In the genomic region with DNA sequence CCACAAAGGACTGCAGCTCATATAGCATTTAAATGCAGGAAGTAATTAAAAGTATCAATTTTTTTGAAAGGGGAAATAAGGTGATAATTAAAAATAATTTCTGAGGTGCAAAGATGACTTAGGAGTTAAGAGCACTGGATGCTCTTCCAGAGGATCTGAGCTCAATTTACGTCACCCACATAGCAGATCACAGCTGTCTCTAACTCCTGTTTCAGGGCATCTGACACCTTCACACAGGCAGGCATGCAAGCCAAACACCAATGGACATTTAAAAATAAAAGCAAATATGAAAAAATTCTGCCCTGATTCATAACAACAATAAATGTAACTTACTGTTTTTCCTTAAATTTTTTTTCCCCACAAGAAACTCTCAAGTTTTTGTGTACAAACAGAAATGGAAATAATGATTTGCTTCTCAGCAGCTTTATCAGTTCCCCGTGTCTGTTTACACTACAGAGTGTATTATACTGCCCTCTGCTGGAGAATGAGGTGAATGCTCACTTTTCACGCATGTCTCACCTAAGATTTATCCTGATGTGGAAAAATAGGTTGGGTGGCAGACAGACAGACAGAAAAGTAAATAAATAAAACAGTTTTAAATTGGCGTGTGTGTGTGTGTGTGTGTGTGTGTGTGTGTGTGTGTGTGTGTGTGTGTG, we compare ENCODE assay signal across 10 mouse cellular contexts. TPM values are rescaled to one million over a fixed set of nuclear protein-coding genes. Genes with fewer than 3 reads are reported as not detected.
A peak's percentile ranks its signal among the peaks of the same experiment; 100 is the strongest.
DNase-seq lines count a peak whose midpoint lies in the region; ATAC-seq lines count a peak whose summit lies in the region.
"Had no signal": no experiment of that assay in that cellular context is flagged by ENCODE, and none has a peak within 500 bp of the region (broad histone marks: within the 10 kb centered on the region; RNA-seq: fewer than 3 reads in every experiment).

No protein-coding gene starts in this region.

- H3K27me3 ChIP-seq in midbrain, embryonic 12.5 days = no peaks in the 10 kb centered on the region
- no peaks in the 10 kb centered on the region for H3K27me3 ChIP-seq in midbrain, embryonic 15.5 days (replicated peaks)
- H3K27me3 ChIP-seq: hindbrain, embryonic 15.5 days had no signal

- no peaks in the 10 kb centered on the region for H3K36me3 ChIP-seq in midbrain, embryonic 12.5 days
- H3K36me3 ChIP-seq in midbrain, embryonic 15.5 days (replicated peaks) = no peaks in the 10 kb centered on the region
- H3K36me3 ChIP-seq: hindbrain, embryonic 15.5 days had no signal

- ATAC-seq in midbrain, embryonic 12.5 days (ENCODE audit: low FRiP score, low read depth) = peak; percentile 70
- no peak; the same call in 1 of the 2 replicates for ATAC-seq in midbrain, embryonic 15.5 days (replicated peaks)

- no peaks in the 10 kb centered on the region for H3K9me3 ChIP-seq in midbrain, embryonic 12.5 days
- H3K9me3 ChIP-seq in midbrain, embryonic 15.5 days = no peaks in the 10 kb centered on the region
- H3K9me3 ChIP-seq: hindbrain, embryonic 15.5 days had no signal

- H3K4me2 ChIP-seq in midbrain, embryonic 12.5 days (replicated peaks) = no peak overlapping the region
- no peak overlapping the region for H3K4me2 ChIP-seq in midbrain, embryonic 15.5 days
- H3K4me2 ChIP-seq: hindbrain, embryonic 15.5 days had no signal

- intact Hi-C loops in heart, postnatal 36 days (cut with DNase I) = loop anchor here (5.0 kb wide), 1 partner anchor 817 kb away; no protein-coding TSS in a partner anchor

- no peak overlapping the region for H3K27ac ChIP-seq in midbrain, embryonic 12.5 days (replicated peaks)
- H3K27ac ChIP-seq in midbrain, embryonic 15.5 days = no peak overlapping the region
- H3K27ac ChIP-seq: hindbrain, embryonic 15.5 days had no signal

- no peak overlapping the region for H3K9ac ChIP-seq in midbrain, embryonic 12.5 days (replicated peaks)
- no peak overlapping the region for H3K9ac ChIP-seq in midbrain, embryonic 15.5 days
- H3K9ac ChIP-seq: hindbrain, embryonic 15.5 days had no signal

- H3K4me3 ChIP-seq in midbrain, embryonic 12.5 days = no peak overlapping the region
- H3K4me3 ChIP-seq in midbrain, embryonic 15.5 days = no peak overlapping the region
- H3K4me3 ChIP-seq: hindbrain, embryonic 15.5 days had no signal

- H3K4me1 ChIP-seq in midbrain, embryonic 12.5 days = no peaks in the 10 kb centered on the region
- H3K4me1 ChIP-seq in midbrain, embryonic 15.5 days = no peaks in the 10 kb centered on the region
- H3K4me1 ChIP-seq: hindbrain, embryonic 15.5 days had no signal

- DNase-seq in frontal cortex, adult 2 months (ENCODE audit: extremely low spot score in 1 of 2, low spot score in 1 of 2) = peak; percentile 4 to 77
- DNase-seq in frontal cortex, postnatal 25 days (ENCODE audit: low spot score in 2 of 2) = no peak
- peak; percentile 51 to 73 for DNase-seq in cerebellum, postnatal 10 days
- peak; percentile 8 to 40 for DNase-seq in left cerebral cortex, adult 9 months (ENCODE audit: low spot score in 2 of 2)
- no peak for DNase-seq in testis, postnatal 10 days (ENCODE audit: low spot score)
- no peak for DNase-seq in heart, postnatal 36 days

- WGBS in midbrain, embryonic 12.5 days = 9% methylated on average over 4 of the region's 4 CpGs
- WGBS in midbrain, embryonic 15.5 days = 6% methylated on average over 4 of the region's 4 CpGs

RNA-seq across cellular contexts. Expression of a gene that starts 29.8 kb away (rescaled TPM):
- polyA plus RNA-seq in frontal cortex, adult 2 months (2012; rRNA removed) = 0.84 and 1.5 TPM in 2 replicates
- 93.3 and 100 TPM in 2 replicates for polyA plus RNA-seq in midbrain, embryonic 12.5 days (2016; fragmentation: Nextera tagmentation; extraction: Ambion mirVana)
- 239 and 264 TPM in 2 replicates for polyA plus RNA-seq in midbrain, embryonic 15.5 days (2015; fragmentation: Nextera tagmentation; extraction: Ambion mirVana)
- not detected for total RNA-seq in heart, postnatal 36 days (2021)
- total RNA-seq: neutrophil, adult 5-6 weeks had no signal

Comparison
In these comparisons a context has a peak if more than half of its experiments do, and no peak if none do; other contexts are left out.
1. DNase-seq: peak in frontal cortex, adult 2 months (2 of 2), cerebellum, postnatal 10 days (2 of 2) and left cerebral cortex, adult 9 months (2 of 2); none in frontal cortex, postnatal 25 days (0 of 2), testis, postnatal 10 days (single experiment) and heart, postnatal 36 days (0 of 2).
2. RNA of a gene that starts 29.8 kb away (polyA plus RNA-seq): 239 to 264 TPM in midbrain, embryonic 15.5 days and 93.3 to 100 TPM in midbrain, embryonic 12.5 days; 0.84 to 1.5 TPM in frontal cortex, adult 2 months; every median in the first group is over 10 times any median in the second.